Mouse (Mus musculus) WW6 (cell line): ENCODE data around the gene Ints7.

Source experiments
- DNase-seq: peaks from one replicate; pipeline ENCODE4 v3.0.0-alpha.2; 2013; ENCODE audit warnings: low read depth, low spot score

Gene Ints7

GRCm38 (mm10) chr1:191584483-191584882 lies 9.0 kb downstream of the Ints7 start:
- DNase-seq, result no peak

- DNase-seq, result no peak
Measured at GRCm38 (mm10) chr1:191585704-191586103, 10.3 kb downstream of the Ints7 start.

GRCm38 (mm10) chr1:191587062-191587461 lies 11.6 kb downstream of the Ints7 start:
- DNase-seq, result no peak

- no peak for DNase-seq
Measured at GRCm38 (mm10) chr1:191588749-191589148, 13.3 kb downstream of the Ints7 start.

GRCm38 (mm10) chr1:191592016-191592720 lies 16.7 kb downstream of the Ints7 start:
- no peak for DNase-seq

GRCm38 (mm10) chr1:191596076-191596475 lies 20.6 kb downstream of the Ints7 start:
- no peak for DNase-seq

- no peak for DNase-seq
Measured at GRCm38 (mm10) chr1:191599210-191599609, 23.8 kb downstream of the Ints7 start.

- no peak for DNase-seq
Measured at GRCm38 (mm10) chr1:191604690-191605089, 29.3 kb downstream of the Ints7 start.

GRCm38 (mm10) chr1:191609051-191609450 lies 33.6 kb downstream of the Ints7 start:
- DNase-seq, result no peak

GRCm38 (mm10) chr1:191609578-191609977 lies 34.1 kb downstream of the Ints7 start:
- no peak for DNase-seq

GRCm38 (mm10) chr1:191610357-191610756 lies 34.9 kb downstream of the Ints7 start:
- no peak for DNase-seq

GRCm38 (mm10) chr1:191611686-191612085 lies 36.2 kb downstream of the Ints7 start:
- DNase-seq, result no peak

- DNase-seq, result no peak
Measured at GRCm38 (mm10) chr1:191612877-191613276, 37.4 kb downstream of the Ints7 start.

- peak; percentile 14 for DNase-seq
Measured at GRCm38 (mm10) chr1:191616245-191616644, 40.8 kb downstream of the Ints7 start.

GRCm38 (mm10) chr1:191617589-191617988 lies 42.2 kb downstream of the Ints7 start:
- DNase-seq, result no peak

GRCm38 (mm10) chr1:191618067-191618766 lies 42.8 kb downstream of the Ints7 start:
- no peak for DNase-seq

- no peak for DNase-seq
Measured at GRCm38 (mm10) chr1:191621096-191621495, 45.7 kb downstream of the Ints7 start.

GRCm38 (mm10) chr1:191622801-191623200 lies 47.4 kb downstream of the Ints7 start:
- no peak for DNase-seq

- no peak for DNase-seq
Measured at GRCm38 (mm10) chr1:191624492-191624891, 49.1 kb downstream of the Ints7 start.

- no peak for DNase-seq
Measured at GRCm38 (mm10) chr1:191625026-191625425, 49.6 kb downstream of the Ints7 start.

GRCm38 (mm10) chr1:191625620-191626019 lies 50.2 kb downstream of the Ints7 start:
- DNase-seq, result no peak

GRCm38 (mm10) chr1:191628457-191629169 lies 53.2 kb downstream of the Ints7 start:
- no peak for DNase-seq
